Comparison of ENCODE assay signal across 9 mouse cellular contexts in the genomic region with DNA sequence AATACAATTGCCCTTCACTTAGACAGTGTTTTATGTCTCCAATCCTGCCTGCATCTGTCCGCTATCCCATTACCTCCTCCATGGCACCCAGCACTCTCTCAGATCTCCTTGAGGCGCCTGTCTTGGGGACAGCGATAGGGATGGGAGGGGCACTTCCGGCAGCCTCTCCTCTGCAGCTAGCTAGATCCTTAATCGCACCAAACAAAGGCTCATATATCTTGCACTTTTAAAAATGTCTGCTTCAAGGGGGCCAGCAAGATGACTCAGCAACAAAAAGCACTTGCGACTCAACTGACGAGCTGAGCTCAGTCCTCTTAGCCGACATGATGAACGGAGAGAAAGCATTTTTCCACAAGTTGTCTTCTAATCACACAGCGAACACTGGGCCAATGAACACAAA. TPM values are rescaled to one million over a fixed set of nuclear protein-coding genes. Genes with fewer than 3 reads are reported as not detected.
DNase-seq lines count a peak whose midpoint lies in the region; ATAC-seq lines count a peak whose summit lies in the region.
"Had no signal": no experiment of that assay in that cellular context is flagged by ENCODE, and none has a peak within 500 bp of the region (broad histone marks: within the 10 kb centered on the region; RNA-seq: fewer than 3 reads in every experiment).

No protein-coding gene starts in this region.

- no peak overlapping the region for H3K4me3 ChIP-seq in heart, embryonic 10.5 days
- no peak overlapping the region for H3K4me3 ChIP-seq in embryonic facial prominence, embryonic 14.5 days (ENCODE audit: low read depth, low read length)
- H3K4me3 ChIP-seq in limb, embryonic 15.5 days = no peak overlapping the region
- H3K4me3 ChIP-seq in neural tube, embryonic 14.5 days (ENCODE audit: low read depth, low read length) = no peak overlapping the region

- H3K27ac ChIP-seq in heart, embryonic 10.5 days = no peak overlapping the region
- H3K27ac ChIP-seq in embryonic facial prominence, embryonic 14.5 days (replicated peaks; ENCODE audit: low read depth, low read length) = peak overlapping the region; percentile 22; the same call in 1 of the 2 replicates
- no peak overlapping the region for H3K27ac ChIP-seq in limb, embryonic 15.5 days
- peak overlapping the region; percentile 52; the same call in 1 of the 2 replicates for H3K27ac ChIP-seq in neural tube, embryonic 14.5 days (ENCODE audit: low read depth, low read length)

- peak; percentile 79 for DNase-seq in heart, embryonic 10.5 days (ENCODE audit: low spot score)
- no peak for DNase-seq in heart, postnatal 36 days
- no peak for DNase-seq in embryonic facial prominence, embryonic 14.5 days (ENCODE audit: low spot score)
- no peak for DNase-seq in frontal cortex, postnatal 25 days (ENCODE audit: low spot score in 2 of 2)
- DNase-seq in layer of hippocampus, postnatal 25 days (ENCODE audit: extremely low spot score in 1 of 2, low spot score in 1 of 2) = no peak
- DNase-seq in left cerebral cortex, postnatal 14 days (ENCODE audit: low spot score in 2 of 2) = no peak

- no peaks in the 10 kb centered on the region for H3K27me3 ChIP-seq in heart, embryonic 10.5 days (ENCODE audit: insufficient read depth, poor library complexity, severe bottlenecking)
- H3K27me3 ChIP-seq in embryonic facial prominence, embryonic 14.5 days (replicated peaks; ENCODE audit: control insufficient read depth, insufficient read depth, low read length) = no peaks in the 10 kb centered on the region
- no peaks in the 10 kb centered on the region for H3K27me3 ChIP-seq in limb, embryonic 15.5 days
- no peaks in the 10 kb centered on the region for H3K27me3 ChIP-seq in neural tube, embryonic 14.5 days (ENCODE audit: control insufficient read depth, insufficient read depth, low read length)
- H3K27me3 ChIP-seq: Patski had no signal

- H3K4me2 ChIP-seq in embryonic facial prominence, embryonic 14.5 days (ENCODE audit: low read depth, low read length) = peak overlapping the region; percentile 11; the same call in 1 of the 2 replicates
- peak overlapping the region; percentile 11 for H3K4me2 ChIP-seq in limb, embryonic 15.5 days
- H3K4me2 ChIP-seq in neural tube, embryonic 14.5 days (ENCODE audit: low read depth, low read length) = peak overlapping the region; percentile 26; the same call in 1 of the 2 replicates

- peaks cover 16% of the 10 kb centered on the region for H3K4me1 ChIP-seq in heart, embryonic 10.5 days
- H3K4me1 ChIP-seq in embryonic facial prominence, embryonic 14.5 days (ENCODE audit: control insufficient read depth, insufficient read depth, low read length) = peaks cover 22% of the 10 kb centered on the region
- H3K4me1 ChIP-seq in limb, embryonic 15.5 days = peaks cover 22% of the 10 kb centered on the region
- H3K4me1 ChIP-seq in neural tube, embryonic 14.5 days (ENCODE audit: control insufficient read depth, insufficient read depth, low read length) = no peaks in the 10 kb centered on the region

- intact Hi-C loops in heart, postnatal 36 days (cut with DNase I) = loop anchor here (5.0 kb wide), 1 partner anchor 56 kb away; the partner anchor contains the start of gene Pcbp3
- intact Hi-C loops in left cerebral cortex, postnatal 14 days (cut with DNase I) = no loop called here

- H3K36me3 ChIP-seq in heart, embryonic 10.5 days = no peaks in the 10 kb centered on the region
- H3K36me3 ChIP-seq in embryonic facial prominence, embryonic 14.5 days (ENCODE audit: control insufficient read depth, insufficient read depth, low read length) = no peaks in the 10 kb centered on the region
- no peaks in the 10 kb centered on the region for H3K36me3 ChIP-seq in limb, embryonic 15.5 days
- H3K36me3 ChIP-seq in neural tube, embryonic 14.5 days (ENCODE audit: control insufficient read depth, insufficient read depth, low read length) = no peaks in the 10 kb centered on the region

- WGBS in heart, embryonic 10.5 days = 74% methylated on average over 10 of the region's 10 CpGs
- WGBS in embryonic facial prominence, embryonic 14.5 days = 61% methylated on average over 10 of the region's 10 CpGs
- WGBS in limb, embryonic 15.5 days = 58% methylated on average over 10 of the region's 10 CpGs
- 59% methylated on average over 10 of the region's 10 CpGs for WGBS in neural tube, embryonic 14.5 days

- no peak overlapping the region for H3K9ac ChIP-seq in embryonic facial prominence, embryonic 14.5 days (ENCODE audit: low read depth, low read length)
- H3K9ac ChIP-seq in limb, embryonic 15.5 days = no peak overlapping the region
- H3K9ac ChIP-seq in neural tube, embryonic 14.5 days (replicated peaks; ENCODE audit: low read depth, low read length) = no peak overlapping the region; the same call in 1 of the 2 replicates

- peak; percentile 11; the same call in 1 of the 2 replicates for ATAC-seq in embryonic facial prominence, embryonic 14.5 days (ENCODE audit: low read depth)
- ATAC-seq in limb, embryonic 15.5 days (ENCODE audit: insufficient number of reproducible peaks, low FRiP score, low TSS enrichment, low read depth) = no peak
- ATAC-seq in neural tube, embryonic 14.5 days (ENCODE audit: low read depth) = peak; percentile 75
- ATAC-seq: Patski had no signal

- H3K9me3 ChIP-seq in heart, embryonic 10.5 days = no peaks in the 10 kb centered on the region
- no peaks in the 10 kb centered on the region for H3K9me3 ChIP-seq in embryonic facial prominence, embryonic 14.5 days (ENCODE audit: control insufficient read depth, low read length)
- no peaks in the 10 kb centered on the region for H3K9me3 ChIP-seq in limb, embryonic 15.5 days
- no peaks in the 10 kb centered on the region for H3K9me3 ChIP-seq in neural tube, embryonic 14.5 days (ENCODE audit: control insufficient read depth, low read length)

RNA-seq across cellular contexts. Expression of gene Pcbp3, which starts 55.3 kb away (rescaled TPM):
- 14.3 and 23.2 TPM in 2 replicates for polyA plus RNA-seq in heart, embryonic 10.5 days (2016; fragmentation: Nextera tagmentation; extraction: Ambion mirVana)
- 1 to 10 TPM; 2.4 to 4.9 TPM for total RNA-seq in heart, postnatal 36 days (2021)
- 18.9 and 20.9 TPM in 2 replicates for polyA plus RNA-seq in embryonic facial prominence, embryonic 14.5 days (2014; fragmentation: Nextera tagmentation; extraction: Ambion mirVana)
- 19.1 and 19.2 TPM in 2 replicates for polyA plus RNA-seq in limb, embryonic 15.5 days (2015; fragmentation: Nextera tagmentation; extraction: Ambion mirVana)
- polyA plus RNA-seq in neural tube, embryonic 14.5 days (2014; fragmentation: Nextera tagmentation; extraction: Ambion mirVana) = 45.8 and 60.8 TPM in 2 replicates
- total RNA-seq in layer of hippocampus, postnatal 25 days (2021) = 10 to 100 TPM; 63.6 to 66.6 TPM
- 10 to 100 TPM; 63.0 to 69.9 TPM for total RNA-seq in left cerebral cortex, postnatal 14 days (2021)

Comparison
In these comparisons a context has a peak if more than half of its experiments do, and no peak if none do; other contexts are left out.
1. H3K27ac ChIP-seq: peak in embryonic facial prominence, embryonic 14.5 days (single experiment) and neural tube, embryonic 14.5 days (single experiment); none in heart, embryonic 10.5 days (single experiment) and limb, embryonic 15.5 days (single experiment).
2. Peak in every context shown above with its lines, with median percentiles within 50 percentile points of each other: H3K4me2 ChIP-seq.